9 mouse cellular contexts compared by ENCODE assay signal in the genomic region with DNA sequence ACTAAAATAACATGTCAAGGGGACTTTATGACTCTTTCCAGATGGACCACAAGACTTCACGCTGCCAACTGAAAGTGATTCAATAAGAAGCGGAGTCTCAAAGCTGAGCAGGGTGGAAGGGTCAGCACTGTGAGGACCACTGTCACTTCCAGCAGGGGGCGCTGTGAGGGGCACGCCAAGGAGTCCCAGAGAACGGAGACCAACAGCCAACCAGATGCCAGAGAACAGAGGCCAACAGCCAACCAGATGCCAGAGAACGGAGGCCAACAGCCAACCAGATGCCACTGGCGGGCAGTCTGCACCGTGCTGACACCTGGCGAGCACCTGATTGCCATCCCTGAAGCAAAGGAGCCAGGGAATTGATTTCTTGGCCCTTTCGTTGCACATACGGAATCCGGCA. TPM values are rescaled to one million over a fixed set of nuclear protein-coding genes. Genes with fewer than 3 reads are reported as not detected.
A peak's percentile ranks its signal among the peaks of the same experiment; 100 is the strongest.
DNase-seq lines count a peak whose midpoint lies in the region; ATAC-seq and TF ChIP-seq lines count a peak whose summit lies in the region.
"Had no signal": no experiment of that assay in that cellular context is flagged by ENCODE, and none has a peak within 500 bp of the region (broad histone marks: within the 10 kb centered on the region; RNA-seq: fewer than 3 reads in every experiment).

No protein-coding gene starts in this region.

- peak overlapping the region; percentile 19; the same call in 1 of the 2 replicates for H3K4me2 ChIP-seq in hindbrain, embryonic 15.5 days

- no peak overlapping the region for H3K27ac ChIP-seq in hindbrain, embryonic 15.5 days (replicated peaks)
- no peak overlapping the region for H3K27ac ChIP-seq in testis, adult 2 months (ENCODE audit: control insufficient read depth, insufficient read depth, low read depth, low read length)

- H3K27me3 ChIP-seq in hindbrain, embryonic 15.5 days = no peaks in the 10 kb centered on the region
- H3K27me3 ChIP-seq in testis, adult 2 months (ENCODE audit: control insufficient read depth, insufficient read depth, low read length) = no peaks in the 10 kb centered on the region

- no peak for TF ChIP-seq POLR2A in testis, adult 2 months (IDR thresholded peaks at IDR 0.05; ENCODE audit: control insufficient read depth, low read depth, low read length)

- no peaks in the 10 kb centered on the region for H3K9me3 ChIP-seq in hindbrain, embryonic 15.5 days

- peak; percentile 50 for DNase-seq in adrenal gland, postnatal 10 days
- no peak for DNase-seq in adrenal gland, postnatal 4 days (ENCODE audit: low spot score in 2 of 2)
- peak; percentile 37 for DNase-seq in right cerebral cortex, postnatal 14 days
- DNase-seq in right cerebral cortex, postnatal 25 days = no peak
- DNase-seq in lung, postnatal 10 days = peak; percentile 51
- no peak for DNase-seq in frontal cortex, postnatal 14 days (ENCODE audit: low spot score in 2 of 2)

- no peak for ATAC-seq in hindbrain, embryonic 15.5 days (ENCODE audit: low FRiP score, low read depth)

- peak; percentile 95 for TF ChIP-seq CTCF in testis, adult 2 months (IDR thresholded peaks at IDR 0.05; ENCODE audit: control insufficient read depth, insufficient read depth, insufficient replicate concordance, low read depth, low read length)

- H3K4me3 ChIP-seq in hindbrain, embryonic 15.5 days = no peak overlapping the region
- H3K4me3 ChIP-seq in testis, adult 2 months (ENCODE audit: control insufficient read depth, low read depth, low read length) = peak overlapping the region; percentile 41
- H3K4me3 ChIP-seq: erythroblast, embryonic 14.5 days had no signal

- H3K9ac ChIP-seq in hindbrain, embryonic 15.5 days = no peak overlapping the region

- H3K36me3 ChIP-seq in hindbrain, embryonic 15.5 days = no peaks in the 10 kb centered on the region
- H3K36me3 ChIP-seq in testis, adult 2 months (ENCODE audit: control insufficient read depth, insufficient read depth, low read length) = no peaks in the 10 kb centered on the region

- WGBS in hindbrain, embryonic 15.5 days = 26% methylated on average over 12 of the region's 12 CpGs

- H3K4me1 ChIP-seq in hindbrain, embryonic 15.5 days (replicated peaks) = peaks cover 3% of the 10 kb centered on the region
- H3K4me1 ChIP-seq in testis, adult 2 months (ENCODE audit: control insufficient read depth, insufficient read depth, low read length) = peaks cover 2% of the 10 kb centered on the region

RNA-seq across cellular contexts. Expression of gene St6galnac3, which starts 49.9 kb away (rescaled TPM):
- 10 to 100 TPM; 13.3 to 14.4 TPM for total RNA-seq in adrenal gland, postnatal 10 days (2021)
- total RNA-seq in adrenal gland, postnatal 4 days (2021) = 10 to 100 TPM; 22.0 to 25.9 TPM
- polyA plus RNA-seq in hindbrain, embryonic 15.5 days (2015; fragmentation: Nextera tagmentation; extraction: Ambion mirVana) = 20.7 and 23.1 TPM in 2 replicates
- polyA plus RNA-seq in testis, adult 2 months (2012; rRNA removed) = 2.1 and 2.2 TPM in 2 replicates

Comparison
In these comparisons a context has a peak if more than half of its experiments do, and no peak if none do; other contexts are left out.
1. DNase-seq: peak in adrenal gland, postnatal 10 days (single experiment), right cerebral cortex, postnatal 14 days (single experiment) and lung, postnatal 10 days (single experiment); none in adrenal gland, postnatal 4 days (0 of 2), right cerebral cortex, postnatal 25 days (single experiment) and frontal cortex, postnatal 14 days (0 of 2).